Mouse (Mus musculus): Measurements from ENCODE around the gene Rplp0. TPM values are rescaled to one million over a fixed set of nuclear protein-coding genes. Genes with fewer than 3 reads are reported as not detected.

Gene Rplp0
- polyA plus RNA-seq, 1 experiment: 3,688 TPM

DNA sequence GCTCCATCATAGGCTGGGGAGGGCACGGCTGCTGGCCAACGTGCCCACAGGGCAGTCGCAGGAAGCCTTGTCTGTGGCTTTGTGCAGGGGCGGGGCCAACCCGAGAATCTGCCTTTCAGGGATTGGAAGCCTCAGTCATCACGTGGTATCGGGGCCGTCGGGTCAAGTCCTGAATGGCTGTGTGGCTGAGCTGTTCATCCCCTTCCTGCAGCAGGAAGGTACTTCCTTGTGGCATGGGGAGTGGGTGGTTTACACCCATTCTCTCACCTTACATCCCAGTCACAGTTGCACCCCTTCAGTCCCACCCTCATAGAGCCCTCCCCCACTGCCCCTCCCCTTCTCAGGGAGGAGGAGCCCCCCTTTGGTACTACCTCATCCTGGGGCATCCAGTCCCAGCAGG lies 22.4 kb downstream of the Rplp0 start:
- 96% methylated on average over 9 of the region's 9 CpGs for WGBS
- no peak for DNase-seq
- Histone ChIP-seq H3K27ac (ENCODE audit: control insufficient read depth, insufficient read depth, low read length) (no peak overlapping the region), H3K36me3 (ENCODE audit: control insufficient read depth, insufficient read depth, low read length) (peaks cover 76% of the 10 kb centered on the region), H3K4me3 (ENCODE audit: control insufficient read depth, insufficient read depth, low read length) (no peak overlapping the region), H3K4me1 (replicated peaks; ENCODE audit: control insufficient read depth, insufficient read depth, low read length) (no peaks in the 10 kb centered on the region), H3K27me3 (ENCODE audit: control insufficient read depth, insufficient read depth, low read length) (no peaks in the 10 kb centered on the region)
- TF ChIP-seq CTCF (IDR thresholded peaks at IDR 0.05; ENCODE audit: borderline replicate concordance, control insufficient read depth, extremely low read depth, insufficient read depth, low read length, poor library complexity): no peak
- TF ChIP-seq POLR2A (IDR thresholded peaks at IDR 0.05; ENCODE audit: control insufficient read depth, extremely low read depth, insufficient read depth, low read length, poor library complexity): no peak

DNA sequence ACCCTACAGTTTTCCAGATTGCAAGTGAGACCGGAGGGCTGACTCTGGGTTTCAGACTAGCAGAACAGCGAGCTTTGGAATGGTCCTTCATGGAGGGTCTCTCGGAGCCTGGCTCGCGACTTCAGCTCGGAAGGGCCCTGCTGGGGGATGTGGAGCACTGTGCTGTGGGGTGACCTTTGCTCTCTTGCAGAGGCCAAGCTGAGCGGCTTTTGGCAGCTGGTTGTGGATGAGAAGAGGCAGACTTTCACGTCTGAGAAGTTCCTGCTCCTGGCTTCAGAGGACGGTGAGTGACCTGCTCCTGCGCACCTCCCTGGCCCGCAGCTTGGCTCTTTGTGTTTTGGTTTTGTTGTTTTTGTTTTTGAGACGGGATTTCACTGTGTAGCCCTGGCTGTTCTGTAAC lies 26.3 kb downstream of the Rplp0 start:
- no peak overlapping the region for H3K27ac ChIP-seq (ENCODE audit: control insufficient read depth, insufficient read depth, low read length)
- DNase-seq: no peak
- H3K36me3 ChIP-seq (ENCODE audit: control insufficient read depth, insufficient read depth, low read length): peaks cover 71% of the 10 kb centered on the region

DNA sequence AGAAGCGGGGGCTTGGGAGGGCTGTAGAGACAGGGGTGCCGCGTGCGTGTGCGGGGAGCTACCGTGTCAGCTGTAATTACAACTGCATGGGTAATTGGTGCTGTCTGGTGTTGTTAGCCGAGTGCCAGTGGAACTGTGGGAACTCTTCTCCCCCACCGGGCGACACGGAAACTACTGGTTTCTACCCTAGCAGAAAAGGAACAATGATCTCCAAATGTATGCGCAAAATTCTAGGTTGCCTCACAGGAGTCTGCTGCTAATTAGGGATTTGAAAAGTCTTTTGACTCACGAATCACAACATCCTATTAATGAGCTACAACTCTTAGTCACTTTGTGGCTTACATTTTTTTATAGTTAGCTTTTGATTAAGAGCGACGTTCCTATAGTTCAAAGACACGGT lies 26.9 kb downstream of the Rplp0 start:
- no peak overlapping the region for H3K27ac ChIP-seq (ENCODE audit: control insufficient read depth, insufficient read depth, low read length)
- TF ChIP-seq CTCF (IDR thresholded peaks at IDR 0.05; ENCODE audit: borderline replicate concordance, control insufficient read depth, extremely low read depth, insufficient read depth, low read length, poor library complexity): no peak
- TF ChIP-seq POLR2A (IDR thresholded peaks at IDR 0.05; ENCODE audit: control insufficient read depth, extremely low read depth, insufficient read depth, low read length, poor library complexity): no peak
- H3K36me3 ChIP-seq (ENCODE audit: control insufficient read depth, insufficient read depth, low read length): peaks cover 71% of the 10 kb centered on the region
- H3K4me3 ChIP-seq (ENCODE audit: control insufficient read depth, insufficient read depth, low read length): no peak overlapping the region
- no peak for DNase-seq
- H3K27me3 ChIP-seq (ENCODE audit: control insufficient read depth, insufficient read depth, low read length): no peaks in the 10 kb centered on the region
- 97% methylated on average over 15 of the region's 15 CpGs for WGBS
- H3K4me1 ChIP-seq (replicated peaks; ENCODE audit: control insufficient read depth, insufficient read depth, low read length): no peaks in the 10 kb centered on the region

More for the DNA sequence above, 26.3 kb downstream of the Rplp0 start:
- WGBS: 94% methylated on average over 12 of the region's 12 CpGs
- Histone ChIP-seq H3K4me1 (replicated peaks; ENCODE audit: control insufficient read depth, insufficient read depth, low read length) (no peaks in the 10 kb centered on the region), H3K27me3 (ENCODE audit: control insufficient read depth, insufficient read depth, low read length) (no peaks in the 10 kb centered on the region), H3K4me3 (ENCODE audit: control insufficient read depth, insufficient read depth, low read length) (no peak overlapping the region)
- no peak for TF ChIP-seq POLR2A (IDR thresholded peaks at IDR 0.05; ENCODE audit: control insufficient read depth, extremely low read depth, insufficient read depth, low read length, poor library complexity)
- no peak for TF ChIP-seq CTCF (IDR thresholded peaks at IDR 0.05; ENCODE audit: borderline replicate concordance, control insufficient read depth, extremely low read depth, insufficient read depth, low read length, poor library complexity)

DNA sequence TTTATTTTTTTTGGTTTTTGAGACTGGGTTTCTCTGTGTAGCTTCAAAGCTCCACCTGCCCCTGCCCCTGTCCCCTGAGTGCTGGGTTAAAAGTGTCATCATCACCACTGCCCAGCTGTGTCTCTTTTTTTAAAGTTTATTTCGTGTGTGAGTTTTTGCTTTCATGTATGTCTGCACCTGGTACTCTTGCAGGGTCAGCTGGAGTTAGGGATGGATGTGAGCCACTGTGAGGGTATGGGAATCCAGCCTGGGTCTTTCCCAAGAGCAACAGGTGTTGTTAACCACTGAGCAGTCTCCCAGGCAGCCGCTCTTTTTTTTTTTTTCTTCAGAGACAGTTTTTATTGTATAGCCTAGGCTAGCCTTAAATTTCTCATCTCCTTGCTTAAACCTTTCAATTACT lies 27.5 kb downstream of the Rplp0 start:
- WGBS: 63% methylated on average over 2 of the region's 2 CpGs
- H3K36me3 ChIP-seq (ENCODE audit: control insufficient read depth, insufficient read depth, low read length): peaks cover 70% of the 10 kb centered on the region

DNA sequence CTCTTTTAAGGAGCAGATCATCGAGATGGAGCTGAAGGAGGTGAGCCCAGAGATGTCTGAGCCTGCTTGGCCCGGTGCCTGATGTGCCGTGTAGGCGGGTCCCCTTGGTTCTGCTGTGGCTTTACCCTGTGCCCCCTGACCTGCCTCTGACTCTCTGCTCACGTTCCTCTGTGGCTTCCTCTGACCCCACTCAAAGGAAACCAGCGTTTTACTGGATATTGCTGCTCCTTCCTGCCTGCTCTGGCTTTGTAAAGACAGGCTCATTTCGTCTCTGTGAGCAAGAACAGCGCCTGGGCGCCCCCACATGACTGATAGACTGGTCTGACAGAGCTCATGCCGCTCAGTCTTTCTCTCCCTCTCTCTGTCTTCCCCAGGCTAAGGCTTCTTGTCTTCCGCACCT lies 31.8 kb downstream of the Rplp0 start:
- Histone ChIP-seq H3K4me3 (ENCODE audit: control insufficient read depth, insufficient read depth, low read length) (no peak overlapping the region), H3K27me3 (ENCODE audit: control insufficient read depth, insufficient read depth, low read length) (no peaks in the 10 kb centered on the region), H3K36me3 (ENCODE audit: control insufficient read depth, insufficient read depth, low read length) (peaks cover 73% of the 10 kb centered on the region), H3K4me1 (replicated peaks; ENCODE audit: control insufficient read depth, insufficient read depth, low read length) (no peaks in the 10 kb centered on the region), H3K27ac (ENCODE audit: control insufficient read depth, insufficient read depth, low read length) (no peak overlapping the region)
- DNase-seq: no peak
- TF ChIP-seq CTCF (IDR thresholded peaks at IDR 0.05; ENCODE audit: borderline replicate concordance, control insufficient read depth, extremely low read depth, insufficient read depth, low read length, poor library complexity) (no peak), POLR2A (IDR thresholded peaks at IDR 0.05; ENCODE audit: control insufficient read depth, extremely low read depth, insufficient read depth, low read length, poor library complexity) (no peak)
- 29% methylated on average over 11 of the region's 11 CpGs for WGBS

More for the DNA sequence above, 27.5 kb downstream of the Rplp0 start:
- Histone ChIP-seq H3K27me3 (ENCODE audit: control insufficient read depth, insufficient read depth, low read length) (no peaks in the 10 kb centered on the region), H3K27ac (ENCODE audit: control insufficient read depth, insufficient read depth, low read length) (no peak overlapping the region), H3K4me1 (replicated peaks; ENCODE audit: control insufficient read depth, insufficient read depth, low read length) (no peaks in the 10 kb centered on the region), H3K4me3 (ENCODE audit: control insufficient read depth, insufficient read depth, low read length) (no peak overlapping the region)
- TF ChIP-seq POLR2A (IDR thresholded peaks at IDR 0.05; ENCODE audit: control insufficient read depth, extremely low read depth, insufficient read depth, low read length, poor library complexity) (no peak), CTCF (IDR thresholded peaks at IDR 0.05; ENCODE audit: borderline replicate concordance, control insufficient read depth, extremely low read depth, insufficient read depth, low read length, poor library complexity) (no peak)
- DNase-seq: no peak

DNA sequence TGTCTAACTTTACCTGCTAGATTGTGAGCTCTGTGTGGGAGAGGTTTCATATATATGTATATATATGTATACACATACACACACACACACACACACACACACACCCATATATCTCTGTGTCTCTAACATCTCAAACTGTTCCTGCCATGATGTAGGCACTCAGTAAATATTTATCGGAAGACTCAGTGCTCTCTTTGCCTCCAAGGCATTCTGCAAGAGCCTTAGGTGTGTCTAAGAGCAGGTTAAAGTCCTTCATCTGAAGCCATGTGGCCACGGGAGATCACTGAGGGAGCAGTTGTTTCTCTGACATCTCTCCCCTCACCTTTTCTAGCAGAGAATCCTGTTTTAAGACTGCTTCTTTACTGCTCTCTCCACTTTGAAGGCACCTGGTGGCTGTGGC lies 32.2 kb downstream of the Rplp0 start:
- Histone ChIP-seq H3K36me3 (ENCODE audit: control insufficient read depth, insufficient read depth, low read length) (peaks cover 74% of the 10 kb centered on the region), H3K4me1 (replicated peaks; ENCODE audit: control insufficient read depth, insufficient read depth, low read length) (no peaks in the 10 kb centered on the region), H3K27ac (ENCODE audit: control insufficient read depth, insufficient read depth, low read length) (no peak overlapping the region), H3K27me3 (ENCODE audit: control insufficient read depth, insufficient read depth, low read length) (no peaks in the 10 kb centered on the region), H3K4me3 (ENCODE audit: control insufficient read depth, insufficient read depth, low read length) (no peak overlapping the region)
- TF ChIP-seq POLR2A (IDR thresholded peaks at IDR 0.05; ENCODE audit: control insufficient read depth, extremely low read depth, insufficient read depth, low read length, poor library complexity): no peak
- WGBS: 93% methylated on average over 2 of the region's 2 CpGs
- no peak for DNase-seq

DNA sequence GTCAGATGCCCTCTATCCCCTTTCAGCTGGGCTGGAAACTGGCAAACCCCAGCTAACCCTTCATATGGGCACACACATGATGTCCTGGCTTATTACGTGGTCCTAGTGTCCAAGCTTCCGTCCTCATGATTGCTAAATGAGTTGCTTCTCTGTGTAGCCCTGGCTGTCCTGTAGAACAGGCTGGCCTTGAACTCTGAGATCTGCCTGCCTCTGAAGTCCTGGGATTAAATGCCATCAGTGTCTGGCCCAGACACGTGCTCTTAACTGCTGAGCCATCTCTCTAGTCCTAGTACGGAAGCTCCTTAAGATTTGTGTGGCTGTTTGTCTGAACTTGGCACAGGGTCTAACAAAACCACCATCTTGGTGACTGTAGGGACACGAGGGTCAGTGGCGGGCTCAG lies 44.3 kb downstream of the Rplp0 start:
- WGBS: 96% methylated on average over 6 of the region's 6 CpGs
- Histone ChIP-seq H3K27me3 (ENCODE audit: control insufficient read depth, insufficient read depth, low read length) (no peaks in the 10 kb centered on the region), H3K4me3 (ENCODE audit: control insufficient read depth, insufficient read depth, low read length) (no peak overlapping the region), H3K36me3 (ENCODE audit: control insufficient read depth, insufficient read depth, low read length) (peaks cover 32% of the 10 kb centered on the region), H3K27ac (ENCODE audit: control insufficient read depth, insufficient read depth, low read length) (no peak overlapping the region), H3K4me1 (replicated peaks; ENCODE audit: control insufficient read depth, insufficient read depth, low read length) (no peaks in the 10 kb centered on the region)
- DNase-seq: no peak
- no peak for TF ChIP-seq POLR2A (IDR thresholded peaks at IDR 0.05; ENCODE audit: control insufficient read depth, extremely low read depth, insufficient read depth, low read length, poor library complexity)
- TF ChIP-seq CTCF (IDR thresholded peaks at IDR 0.05; ENCODE audit: borderline replicate concordance, control insufficient read depth, extremely low read depth, insufficient read depth, low read length, poor library complexity): no peak
